Mouse (Mus musculus) spleen, adult 2 months (tissue): ENCODE results near the gene Fam20a.

Experiments used
- CTCF ChIP-seq: fragments of 200-500 bp; IDR thresholded peaks from 2 replicates; pipeline ENCODE4 v1.5.1; 2011; ENCODE audit warnings: mild to moderate bottlenecking, inconsistent platforms; ENCODE audit not compliant: insufficient read depth, insufficient read length, insufficient replicate concordance; ENCODE audit errors: extremely low read depth
- POLR2A ChIP-seq: fragments of 200-500 bp; IDR thresholded peaks from 2 replicates; pipeline ENCODE4 v1.6.1; 2011; ENCODE audit warnings: low read depth, low read length, inconsistent platforms

GRCm38 (mm10) chr11:109707442-109707841 lies 14.6 kb downstream of the Fam20a start:
- TF ChIP-seq POLR2A (no peak), CTCF (no peak)
